Mouse (Mus musculus) T-helper 17 cell (primary cell): Measurements from ENCODE around the gene Lpar5.
"Not testable (repeated sequence)": the region's sequence is repeated elsewhere in the genome, so short reads cannot be mapped to it uniquely, and the experiment has no call there.

ENCODE experiments used
- in situ Hi-C, 2 experiments: fragments of 300-600 bp; cut with MboI, MseI; formaldehyde crosslinking; loops; 1 replicate in 1 of 2; 2 replicates in 1 of 2; pipeline ENCODE4 v1.15.1; 2025; ENCODE audit warnings: high pct_unique_total_duplicates in 2 of 2

Gene Lpar5

DNA sequence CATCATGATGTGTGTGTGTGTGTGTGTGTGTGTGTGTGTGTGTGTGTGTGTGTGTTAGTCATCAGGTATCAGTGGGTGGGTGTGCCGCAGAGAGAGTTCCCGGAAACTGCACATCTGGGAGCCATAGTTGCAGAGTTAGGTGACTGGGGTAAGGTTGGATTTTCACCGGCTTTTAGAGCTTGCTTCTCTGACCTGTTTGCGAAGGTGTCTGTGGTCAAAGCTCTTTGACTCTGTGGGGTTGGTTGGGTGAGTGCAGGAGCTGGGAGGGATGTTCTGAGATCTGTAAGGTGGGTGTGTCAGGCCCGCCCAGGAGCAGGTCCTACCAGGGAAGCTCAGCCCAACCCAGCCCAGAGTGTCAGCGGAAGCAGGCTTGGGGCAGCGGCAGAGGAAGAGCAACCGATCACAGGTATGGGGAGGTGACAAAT lies at the start of gene Lpar5:
TSS of gene Lpar5 (plus strand) at position 350 of the 425 bp plus-strand sequence.
- in situ Hi-C loops, result no loop called here

DNA sequence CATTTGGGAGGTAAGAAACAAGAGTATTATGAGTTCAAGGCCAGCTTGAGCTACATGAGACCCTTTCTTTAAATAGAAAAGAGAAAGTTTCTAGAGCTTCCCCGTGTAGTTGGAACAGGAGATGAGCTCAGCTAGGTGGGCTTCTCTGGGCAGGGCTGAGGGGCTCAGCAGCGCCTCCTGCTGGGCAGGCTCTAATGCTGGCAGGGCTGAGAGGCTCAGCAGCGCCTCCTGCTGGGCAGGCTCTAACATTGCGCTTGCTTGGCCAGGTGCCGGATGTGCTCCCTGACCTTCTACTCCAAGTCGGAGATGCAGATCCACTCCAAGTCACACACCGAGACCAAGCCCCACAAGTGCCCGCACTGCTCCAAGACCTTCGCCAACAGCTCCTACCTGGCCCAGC lies 37.2 kb upstream of the Lpar5 start:
- in situ Hi-C loops, result not testable (repeated sequence)

DNA sequence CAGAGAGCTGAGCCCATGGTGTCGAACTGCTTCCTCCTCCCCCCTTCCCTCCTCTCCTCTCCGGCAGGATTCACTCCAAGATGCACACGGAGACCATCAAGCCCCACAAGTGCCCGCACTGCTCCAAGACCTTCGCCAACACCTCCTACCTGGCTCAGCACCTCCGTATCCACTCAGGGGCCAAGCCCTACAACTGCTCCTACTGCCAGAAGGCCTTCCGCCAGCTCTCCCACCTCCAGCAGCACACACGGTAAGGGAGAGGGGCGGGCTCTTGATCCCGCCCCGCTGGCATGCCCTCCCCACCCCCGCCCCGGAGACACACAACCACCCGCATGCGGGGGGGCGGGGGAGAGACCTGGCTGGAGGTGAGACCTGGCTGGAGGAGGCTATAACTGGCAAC lies 36.1 kb upstream of the Lpar5 start:
- in situ Hi-C loops, result no loop called here

DNA sequence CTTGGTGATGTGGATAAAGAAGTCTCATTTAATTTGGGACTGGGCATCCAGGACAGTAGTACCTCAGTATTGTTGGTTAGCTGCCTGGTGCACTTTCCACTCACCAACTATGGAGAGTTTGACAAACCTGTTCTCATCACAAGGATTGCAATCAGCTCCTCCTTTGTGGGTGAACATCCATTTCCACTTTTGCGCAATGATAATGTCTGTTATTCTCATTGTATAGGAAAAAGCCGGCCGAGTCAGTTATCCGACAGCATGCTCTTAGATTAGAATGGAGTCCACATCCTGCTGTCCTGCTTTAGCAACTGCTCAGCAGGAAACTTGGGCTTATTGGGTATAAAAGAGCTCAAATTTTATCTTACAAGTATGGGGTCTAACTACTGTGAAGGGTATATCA lies 29.1 kb upstream of the Lpar5 start:
- in situ Hi-C loops, result no loop called here

DNA sequence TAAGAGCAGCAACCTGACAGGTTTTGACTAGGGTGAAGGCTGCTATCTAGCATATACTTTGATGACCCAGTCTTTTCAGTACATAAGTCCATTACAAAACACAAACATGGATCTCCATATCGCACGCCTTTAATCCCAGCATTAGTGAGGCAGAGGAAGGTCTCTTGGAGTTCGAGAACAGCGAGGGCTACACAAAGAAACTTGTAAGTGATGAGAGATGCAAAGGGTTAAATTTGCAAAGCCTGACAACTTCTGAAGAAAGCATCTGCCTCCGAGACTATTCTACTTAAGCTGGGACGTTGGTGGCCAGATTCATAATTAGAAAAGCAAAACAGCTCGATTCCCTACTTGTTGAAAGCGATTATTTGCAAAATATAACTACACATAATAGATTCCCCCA lies 28.6 kb upstream of the Lpar5 start:
- in situ Hi-C loops, result no loop called here

DNA sequence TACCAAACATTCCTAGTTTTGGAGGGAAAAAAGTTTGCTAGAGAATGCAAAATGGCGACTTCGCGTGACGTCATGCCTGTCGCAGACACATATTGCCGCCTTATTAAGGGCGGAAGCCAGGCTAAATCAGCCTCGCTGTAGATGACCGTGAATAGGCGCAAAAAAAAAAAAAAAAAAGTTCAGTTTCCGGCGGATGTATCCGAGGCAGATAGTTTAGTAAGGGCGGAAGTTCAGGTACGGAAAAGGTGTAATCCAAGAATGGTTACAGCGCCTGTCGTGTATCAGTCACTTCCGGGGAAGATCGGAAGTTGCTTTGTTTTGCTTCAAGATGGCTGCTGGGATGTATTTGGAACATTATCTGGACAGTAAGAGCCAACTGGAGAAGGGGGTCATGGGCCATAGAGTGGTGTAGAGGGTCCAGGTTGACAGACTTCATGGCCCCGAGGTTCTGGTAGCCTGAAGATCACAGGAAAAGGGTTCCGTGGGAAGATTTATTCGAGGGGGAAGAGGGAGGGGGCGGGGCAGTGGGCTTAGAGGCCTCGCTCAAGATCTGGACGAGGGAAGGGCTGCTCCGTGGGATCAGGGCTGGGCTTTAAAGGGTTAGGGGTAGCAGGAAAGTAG lies 28.1 kb upstream of the Lpar5 start, which contains the start of gene Ing4:
TSS of gene Ing4 (plus strand) at position 228 of the 621 bp plus-strand sequence.
- in situ Hi-C loops, result no loop called here

DNA sequence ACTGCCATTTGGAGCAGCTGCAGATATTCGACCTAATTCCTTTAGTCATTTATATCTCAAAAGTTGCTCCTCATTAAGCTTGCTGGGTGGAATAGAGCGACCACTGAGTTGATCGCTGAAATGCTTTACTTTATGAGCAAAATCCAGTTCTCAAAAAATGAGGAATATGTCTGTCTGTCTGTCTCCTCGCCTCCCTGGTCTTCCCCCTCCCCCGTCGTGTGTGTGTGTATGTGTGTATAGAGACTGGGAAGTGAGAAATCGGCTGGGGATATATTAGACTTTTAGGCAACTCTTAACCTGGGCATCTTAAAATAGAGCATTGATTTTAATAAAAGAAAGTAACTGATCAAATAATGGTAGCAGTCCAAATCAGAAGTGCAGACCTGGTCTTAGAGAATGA lies 27.5 kb upstream of the Lpar5 start:
- in situ Hi-C loops, result no loop called here

DNA sequence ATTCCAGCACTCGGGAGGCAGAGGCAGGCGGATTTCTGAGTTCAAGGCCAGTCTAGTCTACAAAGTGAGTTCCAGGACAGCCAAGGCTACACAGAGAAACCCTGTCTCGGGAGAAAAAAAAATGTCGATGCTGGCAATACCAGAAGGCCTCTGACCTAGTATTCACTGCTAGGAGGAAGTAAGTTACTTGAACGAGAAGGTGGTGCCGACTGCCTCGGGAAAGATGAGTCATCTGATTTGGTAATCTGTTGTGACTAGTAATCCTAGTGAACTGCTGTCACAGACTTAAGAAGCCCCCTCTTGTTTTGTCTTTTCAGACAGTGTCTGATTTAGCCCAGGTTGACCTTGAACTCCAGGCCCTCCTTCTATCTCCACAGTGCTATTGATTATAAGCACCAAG lies 26.7 kb upstream of the Lpar5 start:
- in situ Hi-C loops, result no loop called here

DNA sequence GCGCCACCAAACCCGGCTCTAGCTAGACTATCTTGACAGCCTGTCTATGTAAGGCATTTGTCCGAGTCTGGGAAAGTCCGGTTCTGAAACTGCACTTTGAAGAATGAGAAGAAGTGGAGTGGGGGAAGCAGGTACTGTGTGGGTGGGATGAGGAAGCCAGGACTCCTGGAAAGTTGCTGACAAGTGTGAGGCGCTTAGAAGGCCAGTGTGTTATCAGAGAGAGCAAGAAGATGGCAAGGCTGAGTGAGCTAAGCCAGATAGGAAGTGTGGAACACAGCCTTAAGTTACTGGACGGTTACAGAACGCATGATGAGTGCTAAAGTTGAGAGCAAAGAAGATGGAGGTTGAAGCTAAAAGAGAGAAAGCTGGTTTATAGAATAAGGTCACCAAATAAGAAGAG lies 25.6 kb upstream of the Lpar5 start:
- in situ Hi-C loops, result no loop called here

DNA sequence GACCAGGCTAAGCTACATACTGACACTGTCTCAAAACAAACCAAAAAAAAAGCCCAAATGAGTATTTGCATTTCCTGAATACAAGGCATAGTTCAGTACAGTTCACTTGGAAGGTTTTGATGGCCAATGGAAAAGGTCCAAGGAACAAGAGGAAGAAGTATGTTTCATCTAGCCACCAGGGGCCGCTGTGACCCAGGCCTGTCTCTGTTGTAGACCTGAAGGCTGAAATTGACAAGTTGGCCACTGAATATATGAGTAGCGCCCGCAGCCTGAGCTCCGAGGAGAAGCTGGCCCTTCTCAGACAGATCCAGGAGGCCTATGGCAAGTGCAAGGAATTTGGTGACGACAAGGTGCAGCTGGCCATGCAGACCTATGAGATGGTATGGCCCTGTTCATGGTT lies 21.0 kb upstream of the Lpar5 start:
- in situ Hi-C loops, result loop anchor here (5.0 kb wide), 1 partner anchor 36 kb away; no protein-coding TSS in a partner anchor

DNA sequence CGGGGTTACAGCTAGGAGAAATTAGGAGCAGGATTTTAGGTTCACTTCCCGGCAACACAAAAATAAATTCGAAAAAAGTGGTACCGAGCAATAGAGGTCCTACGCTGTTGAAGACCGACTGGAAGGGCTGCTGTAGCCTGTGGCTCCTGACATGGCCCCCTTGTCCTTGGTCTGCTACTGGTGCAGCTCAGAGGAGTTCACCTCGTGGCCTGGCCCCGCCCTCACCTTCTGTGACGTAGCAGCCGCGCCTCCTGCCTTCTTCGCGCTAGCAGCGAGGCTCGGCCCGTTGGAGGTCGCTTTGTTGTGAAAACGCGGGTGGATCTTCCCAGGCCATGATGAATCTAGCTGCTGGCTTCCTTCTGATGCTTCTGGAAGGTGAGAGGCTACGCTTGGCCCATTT lies 18.0 kb upstream of the Lpar5 start, which contains the start of gene Acrbp:
TSS of gene Acrbp (plus strand) at position 12 of the 400 bp plus-strand sequence.
- in situ Hi-C loops, result loop anchor here (5.0 kb wide), 1 partner anchor 33 kb away; no protein-coding TSS in a partner anchor

DNA sequence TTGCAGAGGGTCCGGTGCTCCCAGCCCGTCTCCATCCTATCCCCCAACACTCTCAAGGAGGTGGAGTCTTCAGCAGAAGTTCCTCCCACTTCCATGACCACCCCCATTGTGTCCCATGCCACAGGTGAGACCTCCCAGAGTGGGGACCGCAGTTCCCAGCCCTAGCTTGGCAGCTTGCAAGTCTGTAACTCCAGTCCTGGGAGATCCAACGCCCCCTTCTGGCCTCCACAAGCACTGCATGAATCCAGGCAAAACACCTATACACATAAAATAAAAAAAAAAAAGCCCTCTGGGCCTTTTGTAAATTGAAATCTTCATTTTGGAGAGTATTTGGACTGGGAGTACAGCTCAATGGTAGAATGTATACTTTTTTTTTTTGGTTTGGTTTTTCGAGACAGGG lies 16.5 kb upstream of the Lpar5 start:
- in situ Hi-C loops, result no loop called here

DNA sequence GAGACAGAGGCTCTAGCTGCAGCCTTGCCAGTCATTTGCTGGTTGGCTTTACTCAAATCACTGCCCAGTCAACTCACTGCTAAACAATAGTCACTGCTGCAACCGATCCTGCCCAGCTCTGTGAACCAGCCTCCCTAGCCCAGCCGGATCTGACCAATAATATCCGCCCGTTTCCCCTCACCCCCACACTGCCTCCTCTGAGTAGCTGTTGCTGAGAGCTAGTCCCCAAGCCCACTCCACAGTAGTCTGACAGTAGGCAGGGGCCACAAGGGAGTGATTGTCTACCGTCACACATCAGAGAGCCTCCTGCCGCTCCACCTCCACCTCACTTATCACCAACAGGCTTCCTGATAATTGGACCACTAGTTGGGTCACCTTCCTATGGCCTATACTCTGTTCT lies 6.2 kb upstream of the Lpar5 start:
- in situ Hi-C loops, result no loop called here

DNA sequence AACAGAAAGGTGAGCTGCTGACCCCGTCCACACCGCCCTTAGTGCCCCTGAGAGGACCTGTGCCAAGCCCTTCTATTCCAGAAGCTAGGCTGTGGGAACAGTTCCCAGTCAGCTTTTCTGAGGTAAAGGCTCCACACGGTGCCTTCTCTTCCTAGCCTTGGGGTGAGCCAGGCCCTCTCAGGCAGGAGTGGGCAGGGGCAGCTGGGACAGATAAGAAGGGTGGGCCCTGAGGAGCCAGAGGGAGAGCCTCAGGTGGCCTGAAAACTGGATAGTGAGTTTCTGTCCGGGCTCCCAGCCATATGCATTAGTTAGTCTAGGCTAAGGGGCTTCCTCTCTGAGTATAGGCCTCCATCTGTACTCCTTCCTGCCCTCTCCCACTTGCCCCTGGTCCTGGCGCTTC lies 5.2 kb upstream of the Lpar5 start:
- in situ Hi-C loops, result no loop called here

DNA sequence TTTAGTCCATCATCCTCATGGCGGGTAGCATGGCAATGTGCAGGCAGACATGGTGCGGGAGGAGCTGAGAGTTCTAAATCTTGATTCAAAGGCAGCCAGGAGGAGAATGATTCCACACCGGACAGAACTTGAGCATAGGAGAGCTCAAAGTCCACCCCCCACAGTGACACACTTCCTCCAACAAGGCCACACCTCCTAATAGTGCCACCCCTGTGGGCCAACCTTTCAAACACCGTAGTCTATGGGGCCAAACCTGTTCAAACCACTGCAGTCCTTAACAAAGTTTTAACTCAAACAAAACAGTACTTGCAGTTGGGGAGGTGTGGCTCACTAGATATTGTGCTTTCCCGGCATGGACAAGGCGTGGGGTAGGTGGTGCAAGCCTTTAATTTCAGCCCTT lies 3.8 kb upstream of the Lpar5 start:
- in situ Hi-C loops, result no loop called here

DNA sequence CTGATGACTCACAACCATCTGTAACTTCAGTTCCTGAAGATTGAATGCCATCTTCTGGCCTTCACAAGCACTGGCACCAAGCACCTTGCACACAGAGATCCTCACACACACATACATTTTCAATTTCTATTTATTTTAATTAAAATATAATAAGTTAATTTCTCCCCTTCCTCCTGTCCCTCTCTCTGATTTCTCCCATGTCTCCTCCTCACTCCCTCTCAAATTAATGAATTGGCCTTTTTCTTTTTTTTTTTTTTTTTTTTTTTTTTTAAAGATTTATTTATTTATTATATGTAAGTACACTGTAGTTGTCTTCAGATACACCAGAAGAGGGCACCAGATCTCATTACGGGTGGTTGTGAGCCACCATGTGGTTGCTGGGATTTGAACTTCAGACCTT lies 2.5 kb upstream of the Lpar5 start:
- in situ Hi-C loops, result not testable (repeated sequence)

DNA sequence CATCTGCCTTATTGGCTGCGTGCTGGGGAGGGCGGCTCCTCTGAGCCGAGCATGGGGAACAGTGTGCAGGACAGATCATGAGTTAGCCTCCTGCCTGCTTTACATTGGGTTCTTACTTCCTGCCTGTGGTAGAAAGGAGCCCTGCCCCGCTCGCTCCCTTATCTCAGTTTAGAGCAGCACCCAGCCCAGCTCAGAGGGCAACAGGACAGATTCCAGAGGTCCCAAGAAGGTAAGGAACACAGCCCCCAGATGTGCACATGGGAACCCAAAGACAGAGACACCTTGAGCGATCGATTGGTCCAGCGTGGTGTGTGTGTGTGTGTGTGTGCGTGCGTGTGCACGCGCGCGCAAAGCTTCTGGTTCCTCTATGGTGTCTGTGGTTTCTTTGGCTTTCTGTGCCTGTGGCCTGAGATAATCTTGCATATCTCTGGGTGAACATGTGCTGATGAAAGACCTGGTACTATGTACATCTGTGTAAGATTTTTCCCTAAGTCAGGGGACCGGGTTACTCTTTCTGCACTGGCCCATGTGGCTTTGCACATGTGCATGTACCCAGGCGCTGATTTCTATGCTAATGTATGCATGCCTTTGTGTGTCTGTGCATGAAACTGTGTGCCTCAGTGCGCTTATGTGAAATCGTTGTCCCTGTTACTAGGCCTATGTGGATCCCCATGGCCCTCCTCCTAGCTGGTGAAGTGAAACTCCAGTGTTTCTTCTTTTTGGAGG lies 3.6 kb downstream of the Lpar5 start:
- in situ Hi-C loops, result no loop called here

DNA sequence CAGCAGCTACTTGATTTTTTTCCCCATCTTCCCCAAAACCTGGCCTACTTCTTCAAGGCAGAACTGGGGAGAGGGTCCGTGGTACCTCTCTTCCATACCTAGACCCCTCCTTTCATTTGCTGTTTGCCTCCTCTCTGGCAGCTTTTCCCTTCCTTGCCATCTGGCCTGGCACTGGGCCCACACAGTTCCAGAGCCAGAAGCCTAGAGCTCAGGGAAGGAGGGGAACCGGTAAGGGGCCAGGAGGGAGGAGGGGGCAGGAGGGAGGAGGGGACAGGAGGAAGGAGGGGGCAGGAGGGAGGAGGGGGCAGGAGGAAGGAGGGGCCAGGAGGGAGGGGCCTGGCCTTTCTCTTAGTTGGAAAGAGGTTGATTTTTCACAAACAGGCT lies 4.2 kb downstream of the Lpar5 start:
- in situ Hi-C loops, result no loop called here

DNA sequence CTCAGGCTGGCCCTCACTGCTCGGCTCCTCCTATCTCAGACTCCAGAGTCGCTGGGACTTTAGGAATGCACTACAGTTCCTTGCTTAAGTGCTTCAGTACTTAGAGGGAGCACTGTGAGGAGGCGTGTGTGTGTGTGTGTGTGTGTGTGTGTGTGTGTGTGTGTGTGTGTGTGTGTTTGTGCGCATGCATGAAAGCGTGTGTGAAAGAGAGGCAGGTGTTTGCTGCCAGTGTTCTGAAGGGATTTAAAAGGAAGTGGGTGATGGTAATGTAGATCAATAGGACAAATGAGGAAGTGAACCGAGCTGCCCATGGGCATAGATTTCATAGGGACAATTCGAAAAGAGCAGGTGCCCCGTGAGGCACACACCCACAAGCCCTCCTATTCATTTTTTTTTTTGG lies 6.1 kb downstream of the Lpar5 start:
- in situ Hi-C loops, result no loop called here

DNA sequence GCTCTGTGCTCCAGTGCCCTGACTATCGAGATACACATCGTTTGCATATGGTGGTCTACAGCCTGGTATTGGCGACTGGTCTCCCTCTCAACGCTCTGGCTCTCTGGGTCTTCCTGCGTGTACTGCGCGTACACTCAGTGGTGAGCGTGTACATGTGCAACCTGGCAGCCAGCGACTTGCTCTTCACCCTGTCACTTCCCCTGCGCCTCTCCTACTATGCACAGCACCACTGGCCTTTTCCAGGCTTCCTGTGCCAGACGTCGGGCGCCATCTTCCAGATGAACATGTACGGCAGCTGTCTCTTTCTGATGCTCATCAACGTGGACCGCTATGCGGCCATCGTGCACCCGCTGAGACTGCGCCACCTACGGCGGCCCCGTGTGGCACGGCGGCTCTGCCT lies 13.7 kb downstream of the Lpar5 start:
- in situ Hi-C loops, result loop anchor here (5.0 kb wide), 1 partner anchor 34 kb away; the partner anchor contains the start of gene Acrbp (in 2 of the 2)

DNA sequence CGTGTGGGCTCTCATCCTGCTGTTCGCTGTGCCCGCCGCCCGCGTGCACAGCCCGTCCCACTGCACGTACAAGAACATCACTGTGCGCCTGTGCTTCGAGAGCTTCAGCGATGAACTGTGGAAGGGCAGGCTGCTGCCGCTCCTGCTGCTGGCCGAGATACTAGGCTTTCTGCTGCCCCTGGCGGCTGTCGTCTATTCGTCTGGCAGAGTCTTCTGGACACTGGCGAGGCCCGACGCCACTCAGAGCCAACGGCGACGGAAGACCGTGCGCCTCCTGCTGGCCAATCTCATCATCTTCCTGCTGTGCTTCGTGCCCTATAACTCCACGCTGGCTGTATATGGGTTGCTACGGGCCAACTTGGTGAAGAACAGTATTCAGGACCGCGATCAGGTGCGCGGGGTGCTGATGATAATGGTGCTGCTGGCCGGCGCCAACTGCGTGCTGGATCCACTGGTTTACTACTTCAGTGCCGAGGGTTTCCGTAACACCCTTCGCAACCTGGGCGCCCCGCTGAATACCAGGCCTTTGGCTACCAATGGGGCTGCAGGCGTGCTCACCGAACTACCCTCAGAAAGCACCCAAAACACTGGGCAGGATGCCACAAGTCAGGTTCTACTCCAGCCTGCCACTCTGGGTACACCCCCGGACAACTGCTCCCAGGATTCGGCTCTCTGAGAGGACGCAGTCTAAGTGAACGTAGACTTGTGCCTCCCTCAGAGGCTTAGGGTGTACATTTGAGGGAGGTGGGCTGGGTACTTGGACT lies 14.3 kb downstream of the Lpar5 start:
- in situ Hi-C loops, result loop anchor here (5.0 kb wide), 1 partner anchor 35 kb away; the partner anchor contains the start of gene Acrbp (in 2 of the 2)

DNA sequence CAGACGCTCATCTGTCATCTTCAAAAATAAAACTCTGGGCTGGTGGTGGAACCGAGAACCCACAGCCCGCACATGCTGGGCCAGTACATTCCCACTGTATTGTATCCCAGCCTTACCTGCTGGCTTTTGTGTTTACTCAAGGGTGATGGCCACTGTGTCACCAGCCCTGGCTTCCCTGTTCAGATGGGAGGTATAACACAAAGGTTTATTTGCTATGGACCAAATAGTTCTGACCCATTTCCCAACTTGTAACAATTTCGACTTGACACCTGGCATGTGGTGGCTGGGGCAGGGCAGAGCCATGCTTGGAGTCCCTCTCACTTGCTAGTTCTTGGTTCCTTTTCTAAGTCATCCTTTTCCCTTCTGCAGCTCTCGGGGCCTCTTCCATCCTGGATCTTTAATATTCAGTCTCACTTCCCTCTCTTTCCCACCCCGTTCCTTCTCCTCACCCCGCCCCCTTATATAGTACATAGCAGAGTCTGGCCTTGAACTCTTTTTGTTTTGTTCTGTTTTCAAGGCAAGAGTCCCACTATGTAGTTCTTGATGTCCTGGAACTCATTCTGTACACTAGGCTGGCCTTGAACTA lies 15.2 kb downstream of the Lpar5 start:
- in situ Hi-C loops, result loop anchor here (5.0 kb wide), 1 partner anchor 36 kb away; the partner anchor contains the start of gene Acrbp (in 2 of the 2)
